Mouse (Mus musculus): ENCODE results near the gene 1110004F10Rik.
"Not testable (repeated sequence)": the region's sequence is repeated elsewhere in the genome, so short reads cannot be mapped to it uniquely, and the experiment has no call there.

The 1110004F10Rik gene

DNA sequence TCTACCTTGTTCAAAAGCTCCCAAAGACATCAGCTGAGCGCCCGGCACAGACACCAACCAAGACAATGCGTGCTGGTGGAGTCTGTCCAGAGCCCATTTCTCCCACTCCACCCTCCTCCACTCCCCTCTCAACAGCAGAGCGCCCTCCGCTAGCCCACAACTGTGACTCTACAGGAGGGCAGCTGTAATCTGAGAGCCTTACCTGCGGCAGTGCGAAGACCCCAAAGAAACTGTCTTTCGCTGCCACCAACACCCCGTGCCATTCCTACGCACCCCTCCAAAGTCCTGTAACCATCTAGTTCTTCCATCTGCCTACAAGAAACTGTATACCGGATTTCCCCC is at the start of gene 1110004F10Rik:
TSS of gene 1110004F10Rik (plus strand) at position 202 of the 342 bp plus-strand sequence.
- no peak for DNase-seq (ENCODE audit: low spot score)

DNA sequence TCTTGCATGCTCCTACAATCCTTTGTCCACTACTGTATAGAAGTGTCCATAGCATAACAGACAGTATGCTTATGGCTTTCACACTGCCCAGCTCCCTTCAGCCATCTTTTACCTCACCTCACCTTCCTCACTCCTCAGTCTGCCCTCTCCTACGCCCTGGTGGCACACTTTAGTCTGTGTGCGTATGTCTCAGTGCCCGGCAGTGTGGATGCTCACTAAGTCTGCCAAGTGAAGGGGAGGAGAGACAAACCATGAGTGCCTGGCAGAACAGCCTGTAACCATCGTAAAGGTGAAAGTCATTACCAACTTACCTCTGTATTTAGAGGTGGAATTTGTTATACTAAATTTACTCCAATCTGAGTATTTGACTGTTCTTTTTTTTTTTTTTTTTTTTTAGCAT is 36.5 kb upstream of the 1110004F10Rik start:
- no peak for DNase-seq (ENCODE audit: low spot score)

DNA sequence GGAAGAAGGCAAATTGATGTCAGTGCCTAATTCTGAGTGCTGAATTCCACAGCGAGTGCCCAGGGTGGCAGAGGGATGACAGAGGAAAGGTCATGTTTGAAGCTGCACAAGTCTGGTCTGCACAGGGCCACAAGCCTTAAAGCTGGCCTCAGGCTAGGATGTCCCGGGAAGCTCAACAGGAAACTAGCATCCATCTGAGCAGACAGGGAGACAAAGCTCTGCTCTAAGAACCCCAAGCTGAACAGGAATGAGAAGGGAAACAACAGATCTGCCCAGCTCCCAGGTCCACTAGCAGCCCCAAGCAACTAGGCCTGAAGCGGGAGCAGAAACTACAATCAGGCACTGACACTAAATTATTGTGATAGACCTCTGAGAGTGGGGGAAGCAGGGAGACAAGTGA is 9.2 kb upstream of the 1110004F10Rik start:
- no peak for DNase-seq (ENCODE audit: low spot score)

DNA sequence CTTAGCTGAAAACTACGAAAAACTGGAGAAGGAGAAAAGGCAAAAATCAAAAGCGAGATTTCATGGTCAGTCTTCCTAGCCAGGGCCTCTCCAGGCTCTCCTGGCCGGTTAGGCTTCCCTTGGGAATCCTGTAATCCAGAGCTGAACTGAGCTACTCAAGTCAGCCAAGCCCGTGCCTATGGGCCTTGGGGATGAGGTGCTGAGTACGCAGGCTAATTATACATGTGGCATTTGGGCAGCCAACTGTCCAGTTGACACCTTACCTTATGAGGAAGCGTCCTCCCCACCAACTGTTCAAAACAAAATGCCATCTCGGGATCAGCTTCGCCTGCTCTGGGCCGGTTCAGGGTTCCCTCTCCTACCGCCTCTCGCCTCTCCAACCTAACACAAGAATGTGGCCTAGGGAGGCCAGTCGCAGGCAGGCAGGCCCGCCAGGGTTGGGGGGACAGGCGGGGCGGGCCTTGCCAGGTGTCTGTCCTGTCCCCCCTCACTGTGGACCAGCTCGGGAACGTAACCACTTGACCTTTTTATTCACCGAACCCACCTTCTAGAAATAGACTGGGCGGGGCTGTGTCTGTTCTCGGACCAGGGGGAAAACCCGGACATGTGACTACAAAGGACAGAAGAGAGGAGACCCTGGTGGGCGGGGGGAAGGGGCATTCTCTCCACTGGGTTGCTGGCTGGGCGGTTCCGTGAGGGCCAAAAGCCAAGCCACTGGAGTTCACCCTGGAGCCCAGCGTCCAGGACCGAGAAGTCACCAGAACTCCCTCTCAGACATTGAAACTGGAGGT is 8.4 kb upstream of the 1110004F10Rik start:
- no peak for DNase-seq (ENCODE audit: low spot score)

DNA sequence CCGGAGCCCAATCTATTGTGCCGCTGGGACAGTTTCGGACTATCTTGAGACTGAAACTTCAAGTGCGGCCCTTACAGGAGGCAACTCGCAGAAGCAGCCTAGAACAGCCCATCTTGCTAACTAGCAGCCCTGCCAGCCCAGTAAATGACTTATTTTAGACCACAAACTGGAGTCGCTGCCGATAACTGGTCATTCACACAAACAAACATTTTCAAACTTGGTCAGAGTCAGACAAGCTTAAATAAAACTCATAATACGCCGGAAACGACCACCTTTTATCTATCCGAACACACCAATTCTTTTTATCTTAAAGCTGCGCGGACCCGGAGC is 7.8 kb upstream of the 1110004F10Rik start:
- no peak for DNase-seq (ENCODE audit: low spot score)

DNA sequence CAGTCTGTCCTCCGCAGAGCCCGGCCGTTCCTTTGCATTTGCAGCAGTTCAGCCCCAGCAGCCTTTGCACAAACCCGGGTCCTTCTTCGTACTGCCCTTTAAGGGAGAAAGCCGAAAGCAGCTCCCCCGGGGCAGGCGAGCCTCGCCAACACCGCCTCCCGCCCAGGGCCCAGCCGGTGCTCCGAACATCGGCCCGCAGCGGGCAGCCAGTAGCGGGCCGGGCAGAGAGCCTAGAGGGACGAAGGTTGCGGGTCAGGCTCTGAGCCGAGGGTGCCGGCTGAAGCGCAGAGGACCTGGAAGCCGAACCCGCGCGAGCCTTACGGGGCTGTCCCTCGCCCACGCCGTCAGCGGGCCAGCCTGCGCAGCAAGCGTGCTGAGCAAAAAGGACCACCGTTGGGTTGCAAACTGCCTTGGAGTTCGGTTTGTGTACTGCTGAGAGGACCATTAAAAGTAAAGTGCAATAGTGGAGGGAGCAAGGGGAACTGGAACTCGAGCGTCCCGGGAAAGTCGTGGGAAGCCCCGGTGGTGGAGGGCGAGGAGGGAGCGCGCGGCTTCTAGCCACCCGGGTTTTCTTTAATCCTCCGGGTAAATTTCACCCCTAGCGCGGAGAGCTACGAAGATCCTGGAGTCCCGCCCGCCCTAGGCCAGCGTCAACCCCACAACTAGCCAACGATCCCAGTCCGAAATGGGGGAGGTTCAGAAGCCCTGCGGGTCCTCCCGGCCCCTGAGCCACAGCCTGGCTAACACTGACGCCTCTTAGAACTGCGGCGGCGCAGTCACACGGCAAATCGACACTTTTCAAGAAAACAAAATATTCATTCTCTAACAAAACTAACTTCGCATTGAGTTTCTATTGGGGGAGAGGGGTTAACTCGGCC is 7.2 kb upstream of the 1110004F10Rik start:
- peak; percentile 41 for DNase-seq (ENCODE audit: low spot score)

DNA sequence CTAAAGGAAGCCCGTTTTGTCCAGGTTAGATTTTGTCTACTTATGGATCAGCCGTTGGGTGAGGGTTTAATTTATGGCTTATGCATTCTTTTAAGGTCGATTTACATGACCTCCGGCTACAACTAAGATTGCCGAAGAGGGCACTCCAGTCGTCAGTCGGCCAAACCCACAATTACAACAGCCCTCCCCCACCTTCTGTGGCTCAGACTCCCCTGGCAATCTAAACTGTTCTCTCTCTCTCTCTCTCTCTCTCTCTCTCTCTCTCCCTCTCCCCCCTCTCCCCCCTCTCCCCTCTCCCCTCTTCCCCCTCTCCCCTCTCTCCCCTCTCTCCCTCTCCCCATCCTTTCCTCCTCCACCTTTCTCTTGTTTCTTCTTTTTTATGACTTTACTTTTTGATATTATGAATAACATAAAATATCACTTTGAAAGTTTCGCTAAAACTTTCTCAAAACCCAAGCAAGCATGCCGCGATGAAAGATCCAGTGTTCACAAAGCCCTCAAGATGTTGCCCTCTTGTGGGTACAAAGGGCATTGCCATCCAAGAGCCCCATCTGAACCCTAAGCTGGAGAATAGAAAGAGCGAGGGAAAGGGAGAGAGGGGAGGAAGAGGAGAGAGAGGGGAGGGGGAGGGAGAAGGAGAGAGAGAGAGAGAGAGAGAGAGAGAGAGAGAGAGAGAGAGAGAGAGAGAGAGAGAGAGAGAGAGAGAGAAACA is 6.4 kb upstream of the 1110004F10Rik start:
- DNase-seq (ENCODE audit: low spot score) = peak; percentile 50

DNA sequence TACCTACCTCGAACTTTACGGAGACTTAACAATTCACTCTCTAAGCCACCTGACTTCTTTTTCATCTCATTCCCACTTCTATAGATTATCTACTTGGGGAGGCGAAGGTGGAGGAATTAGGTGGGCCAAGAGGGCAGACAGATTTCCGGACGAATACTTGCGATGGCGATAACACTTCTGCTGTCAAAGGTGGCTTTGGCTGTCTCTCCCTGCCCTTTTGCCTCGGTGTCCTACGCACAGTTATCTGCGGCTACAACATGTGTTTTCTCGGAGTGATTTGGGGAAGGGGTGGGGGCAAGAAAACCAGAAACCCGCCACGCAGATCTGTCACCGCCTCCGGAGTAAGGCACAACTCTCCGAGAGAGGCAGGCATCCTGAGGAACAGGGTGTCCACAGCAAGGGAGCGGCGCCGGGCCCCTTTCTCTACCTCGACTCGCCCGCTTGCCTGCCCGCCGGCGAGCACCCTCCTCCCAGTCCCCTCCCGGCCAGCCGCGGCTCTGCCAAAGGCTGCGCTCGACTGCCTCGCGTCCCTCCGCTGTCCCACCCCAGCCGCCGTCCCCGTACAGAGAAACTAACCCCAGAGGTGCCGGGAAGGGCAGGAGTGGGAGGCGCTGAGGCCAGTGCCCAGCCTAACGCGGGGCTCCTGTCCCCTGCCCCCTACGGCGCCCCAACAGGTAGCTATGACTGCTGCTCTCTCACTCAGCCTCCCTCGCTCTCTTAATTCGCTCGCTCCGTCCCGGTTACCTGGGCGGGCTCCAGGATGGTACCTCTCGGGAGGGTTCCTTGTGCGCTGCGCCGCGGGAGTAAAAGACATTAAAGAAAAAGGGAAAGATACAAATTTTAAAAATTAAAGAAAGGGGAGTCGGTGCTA is 5.6 kb upstream of the 1110004F10Rik start:
- peak; percentile 42 for DNase-seq (ENCODE audit: low spot score)

DNA sequence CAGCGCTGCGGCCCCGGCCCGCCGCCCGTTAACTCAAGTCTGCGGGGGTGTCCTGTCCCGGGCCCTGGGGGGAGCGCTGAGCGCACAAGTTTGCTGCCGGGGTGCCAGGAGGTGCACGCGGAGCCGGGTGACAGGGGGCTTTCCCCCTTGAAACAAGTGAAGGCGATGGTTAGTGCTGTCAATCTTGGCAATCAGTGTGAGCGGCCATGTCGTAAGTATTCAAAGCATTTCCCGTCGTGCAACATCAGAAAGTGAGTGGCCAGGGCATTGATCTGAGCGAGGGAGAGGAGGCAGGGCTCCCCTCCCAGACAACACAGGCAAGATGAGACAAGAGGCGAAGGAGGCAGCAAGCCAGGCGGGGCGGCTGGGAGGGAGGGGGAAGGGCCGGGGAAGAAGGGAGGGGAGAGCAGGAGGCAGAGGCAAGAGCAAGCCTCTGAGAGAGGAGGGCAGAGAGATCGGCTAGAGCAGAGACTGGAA is 4.9 kb upstream of the 1110004F10Rik start:
- no peak for DNase-seq (ENCODE audit: low spot score)

DNA sequence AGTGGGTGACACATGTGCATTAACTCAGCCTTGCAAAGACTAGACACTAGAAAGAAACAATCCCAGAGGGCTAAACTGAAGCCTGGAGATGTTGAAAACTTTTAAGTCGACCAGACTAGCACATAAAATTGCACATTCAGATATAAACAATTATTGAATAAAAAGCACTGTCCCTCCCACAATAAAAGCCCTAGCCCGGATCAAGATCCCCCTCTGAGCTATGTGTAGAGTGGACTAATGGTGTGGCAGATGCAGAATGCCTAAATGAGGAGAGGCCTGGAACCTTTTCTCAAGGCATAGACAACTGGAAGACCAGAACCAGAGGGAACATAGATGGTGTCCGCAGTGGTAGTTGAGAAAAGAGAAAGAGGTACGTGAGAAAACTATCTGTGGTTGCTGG is 3.7 kb upstream of the 1110004F10Rik start:
- DNase-seq (ENCODE audit: low spot score) = no peak

DNA sequence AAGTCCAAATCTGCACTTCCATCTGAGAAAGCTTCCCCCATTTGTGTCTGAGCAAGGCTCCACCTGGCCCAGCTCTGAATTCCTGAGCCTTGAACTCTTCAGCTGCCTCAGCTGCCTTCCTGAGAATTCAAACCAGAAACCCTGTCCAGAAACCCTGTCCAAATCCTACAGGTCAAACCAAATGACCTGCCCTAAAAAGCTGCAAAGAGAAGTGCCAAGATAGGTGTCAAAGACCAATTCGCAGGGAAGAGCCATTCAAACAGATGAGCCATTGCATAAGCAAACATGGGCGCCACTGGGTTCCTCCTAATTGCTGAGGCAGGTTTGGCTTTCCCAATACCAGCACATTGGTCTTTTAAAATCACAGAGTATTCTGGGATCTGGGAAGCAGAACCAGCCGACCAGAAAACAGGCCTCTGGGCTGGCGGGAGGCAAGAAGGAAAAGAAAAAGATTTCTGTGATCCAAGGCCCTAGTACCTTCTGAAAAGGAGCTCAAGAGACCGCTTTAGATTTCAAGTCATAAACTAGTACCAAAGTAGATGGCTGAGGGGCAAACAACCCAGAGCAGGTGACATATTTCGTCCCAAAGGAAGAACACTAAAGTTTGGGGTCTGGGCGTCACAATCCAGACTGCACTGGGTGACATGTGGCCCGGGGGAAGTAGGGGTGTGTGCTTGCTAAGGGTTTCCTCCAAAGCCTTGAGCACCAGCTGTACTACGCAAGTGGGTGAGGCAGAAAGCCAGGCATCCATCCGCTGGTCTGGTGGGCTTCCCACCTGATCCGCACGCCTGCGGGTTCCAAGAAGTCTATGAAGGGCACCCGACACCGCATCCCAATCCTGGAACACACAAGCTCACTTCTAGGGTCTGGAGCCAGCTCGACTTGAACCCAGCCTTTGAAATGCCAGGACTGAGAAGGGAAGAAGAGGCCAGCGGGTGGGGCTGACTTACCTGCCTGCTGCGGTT is 2.3 kb upstream of the 1110004F10Rik start:
- DNase-seq (ENCODE audit: low spot score) = no peak

DNA sequence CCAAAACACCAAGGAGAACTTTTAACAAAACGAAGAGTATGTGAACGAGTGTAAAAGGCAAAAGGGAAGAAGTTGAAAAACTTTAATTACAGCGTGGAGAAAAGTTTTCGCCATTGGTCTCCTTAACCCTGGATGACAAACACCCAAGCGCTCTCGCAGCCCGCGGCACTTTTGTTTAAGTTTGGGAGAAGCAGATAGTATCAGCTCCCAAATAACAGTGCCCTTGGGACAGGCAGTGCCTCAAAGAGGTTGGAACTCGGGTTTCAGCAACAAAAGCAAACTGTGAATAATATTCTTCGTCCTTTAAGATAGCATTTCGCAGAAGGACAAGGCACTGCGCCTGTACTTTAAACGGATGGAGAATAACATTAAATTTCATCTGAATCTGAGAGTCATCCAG is 1.2 kb upstream of the 1110004F10Rik start:
- DNase-seq (ENCODE audit: low spot score) = no peak

DNA sequence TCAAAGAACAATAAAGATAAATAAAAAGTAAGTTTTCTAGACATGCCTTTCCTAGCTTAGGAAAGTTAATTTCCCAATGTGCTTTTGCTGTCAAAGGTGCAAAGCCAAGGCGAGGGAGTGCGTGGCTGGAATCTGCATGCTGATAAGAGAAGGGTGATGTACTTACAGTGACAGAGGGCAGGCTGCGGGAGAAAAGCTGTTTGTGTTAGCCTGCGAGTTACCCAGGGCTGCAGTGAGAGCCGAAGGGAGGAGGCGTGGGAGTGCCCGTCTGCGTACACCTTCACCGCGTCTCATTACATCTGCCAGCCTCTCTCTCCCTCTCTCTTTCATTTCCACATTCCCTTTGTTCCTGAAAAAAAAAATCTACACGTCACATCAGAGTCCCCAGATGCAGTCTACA is 686 bp upstream of the 1110004F10Rik start, which contains the start of gene Sox6:
TSS of gene Sox6 (minus strand) at position 286 of the 400 bp plus-strand sequence.
- peak; percentile 62 for DNase-seq (ENCODE audit: low spot score)

DNA sequence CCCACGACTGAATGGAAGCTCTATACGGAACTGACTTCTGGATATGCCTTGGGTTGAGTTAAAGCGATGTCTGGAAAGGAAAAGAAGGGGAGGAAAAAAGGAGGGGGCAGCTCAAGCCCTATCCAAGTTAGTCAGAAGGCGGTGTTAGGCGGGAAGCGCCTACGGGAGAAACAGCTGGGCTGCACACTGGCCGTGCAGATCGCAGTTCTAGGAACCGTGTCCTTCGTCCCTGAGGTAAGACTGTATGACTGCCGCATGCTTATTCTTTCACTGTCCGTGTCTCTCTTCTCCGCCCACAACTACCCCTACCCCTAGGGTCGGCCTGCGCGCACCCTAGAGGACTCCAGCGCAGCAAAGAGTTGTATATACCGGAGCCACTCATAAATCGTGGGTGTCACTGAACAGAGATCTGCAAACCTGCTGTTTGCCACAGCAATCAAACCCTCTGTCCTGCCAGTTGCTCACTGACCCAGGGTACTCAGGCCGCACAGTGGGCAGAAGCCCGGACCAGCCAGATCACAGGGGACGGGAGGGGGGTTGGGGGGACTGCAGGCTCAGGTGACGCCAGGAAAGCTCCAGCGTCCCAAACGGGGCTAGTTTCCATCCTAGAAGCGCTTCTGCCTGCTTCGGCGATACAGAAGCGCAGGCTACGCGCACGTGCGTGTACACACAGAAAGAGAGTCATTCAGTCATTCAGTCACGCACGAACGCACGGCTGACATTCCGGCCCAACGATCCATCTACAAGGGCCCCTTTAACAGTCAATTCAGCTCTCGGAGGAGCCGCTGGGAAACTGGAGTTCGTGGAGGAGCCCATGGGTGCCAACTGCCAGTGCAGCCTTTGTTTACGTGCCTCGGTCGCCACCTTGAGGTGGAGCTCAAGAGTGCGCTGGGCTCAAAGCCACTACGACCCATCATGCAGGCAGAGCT is 605 bp downstream of the 1110004F10Rik start:
- peak; percentile 73 for DNase-seq (ENCODE audit: low spot score)

DNA sequence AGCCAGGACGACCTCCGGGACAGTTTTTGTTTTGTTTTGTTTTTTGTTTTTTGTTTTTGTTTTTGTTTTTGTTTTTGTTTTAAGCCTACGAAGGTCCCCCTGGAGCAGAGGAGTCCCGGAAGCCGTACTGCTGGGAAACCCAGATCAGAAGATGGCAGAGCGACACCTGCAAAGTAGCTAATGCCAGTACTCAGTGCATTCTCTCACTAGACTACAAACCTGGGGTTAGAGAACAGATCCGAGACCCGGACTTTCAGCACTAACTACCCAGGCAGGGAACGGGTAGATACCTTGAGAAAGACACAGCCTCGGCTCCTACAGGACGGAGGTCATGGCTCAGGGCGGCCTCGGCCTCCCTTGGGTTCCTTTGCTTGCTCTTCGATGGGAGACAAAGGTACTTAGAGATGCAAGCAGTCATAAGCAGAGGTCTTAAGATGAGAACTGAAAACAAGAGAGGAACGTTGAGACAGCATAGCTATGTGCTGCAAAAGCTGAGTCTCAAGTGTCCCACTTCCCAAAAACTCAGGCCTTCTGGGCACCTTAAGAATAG is 1.3 kb downstream of the 1110004F10Rik start:
- no peak for DNase-seq (ENCODE audit: low spot score)

DNA sequence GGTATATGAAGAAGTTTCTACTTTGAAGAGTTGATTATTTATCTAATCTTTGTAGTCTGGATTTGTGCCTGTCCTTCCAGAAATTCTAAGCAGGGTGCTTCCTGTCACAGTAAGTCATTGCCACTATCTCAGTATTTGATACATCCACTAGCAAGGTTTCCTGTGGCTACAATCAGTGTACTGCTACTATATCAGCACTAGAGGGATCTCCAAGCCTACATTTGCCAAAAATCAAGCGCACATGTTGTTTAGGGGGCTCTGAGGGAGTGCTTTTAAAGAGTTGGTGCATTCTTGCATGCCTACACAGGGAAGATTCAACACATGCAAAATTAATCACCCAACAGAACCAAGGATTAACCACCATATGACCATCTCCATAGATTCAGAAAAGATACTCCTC is 21.5 kb downstream of the 1110004F10Rik start:
- no peak for DNase-seq (ENCODE audit: low spot score)

DNA sequence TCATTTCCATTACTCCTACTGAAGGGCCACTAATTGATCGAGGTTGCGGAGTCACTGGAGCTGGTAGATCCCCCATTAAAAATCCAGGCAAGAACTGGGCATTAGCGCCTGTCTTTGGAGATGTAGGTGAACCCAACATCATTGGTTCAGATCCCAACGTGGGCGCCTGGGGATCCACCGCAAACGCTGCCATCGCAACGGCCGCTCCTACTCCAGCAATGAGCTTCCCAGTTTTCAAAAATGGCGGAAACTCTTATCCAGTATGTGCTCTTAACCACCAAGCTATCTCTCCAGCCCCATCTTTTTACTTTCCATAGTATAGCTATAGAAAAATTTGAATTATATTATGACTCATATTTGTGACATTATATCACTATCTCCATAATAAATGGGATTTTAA is 45.2 kb downstream of the 1110004F10Rik start, which contains the start of gene Gm4353:
TSS of gene Gm4353 (minus strand) at position 270 of the 400 bp plus-strand sequence.
- not testable (repeated sequence) for DNase-seq (ENCODE audit: low spot score)

DNA sequence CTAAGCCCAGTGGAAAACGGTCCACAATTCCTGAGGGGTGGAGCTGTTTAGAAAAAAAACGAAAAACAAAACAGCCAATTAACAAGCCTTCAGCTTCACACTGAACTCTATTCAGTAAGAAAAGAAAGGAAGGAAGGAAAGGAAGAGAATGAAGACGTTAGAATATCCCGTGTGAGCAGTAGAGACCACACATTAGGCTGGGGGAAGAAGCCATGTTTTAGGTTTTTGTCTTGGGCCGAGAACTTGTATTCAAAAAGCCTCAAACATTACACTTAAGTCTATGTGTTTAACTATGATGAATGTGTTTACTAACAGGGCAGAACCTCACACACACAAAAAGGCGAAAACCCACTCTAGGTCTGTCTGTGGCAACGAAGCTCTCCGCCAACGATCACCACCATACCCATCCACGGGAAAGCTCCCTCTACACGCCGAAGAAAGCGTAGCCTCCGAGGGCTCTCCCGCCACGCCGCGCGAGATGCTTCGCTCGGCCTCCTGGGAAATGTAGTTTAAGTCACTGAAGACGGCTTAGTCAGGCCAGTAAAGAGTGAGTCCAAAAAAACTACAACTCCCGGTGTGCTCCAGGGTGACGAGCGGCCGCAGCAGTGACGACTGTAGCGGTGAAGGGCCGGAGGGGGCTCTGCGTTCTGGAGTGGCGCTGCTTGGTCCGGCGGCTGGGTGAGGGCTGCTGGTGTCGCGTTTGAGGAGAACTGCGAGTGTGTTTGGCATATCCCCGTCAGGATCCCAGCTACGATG is 53.7 kb downstream of the 1110004F10Rik start:
- peak; percentile 96 for DNase-seq (ENCODE audit: low spot score)

All from testis, postnatal 14 days (tissue).